Mouse (Mus musculus) midbrain, embryonic 16.5 days (tissue): ENCODE measurements around the gene Spred2. TPM values are rescaled to one million over a fixed set of nuclear protein-coding genes. Genes with fewer than 3 reads are reported as not detected.

Experiments
- ATAC-seq: fragments of 200-750 bp; cut with Nextera tagmentation; 2 replicates; pipeline ENCODE4 v1.8.0; 2017; ENCODE audit warnings: moderate TSS enrichment
- H3K27ac ChIP-seq: fragments of 300-500 bp; sonication (generic); 2 replicates; pipeline ENCODE4 v1.5.1; 2014; ENCODE audit warnings: mild to moderate bottlenecking, low read length, mixed read lengths
- H3K27me3 ChIP-seq: fragments of 300-500 bp; sonication (generic); 2 replicates; pipeline ENCODE4 v1.6.1; 2014; ENCODE audit warnings: low read depth, low read length, mixed read lengths; ENCODE audit not compliant: control insufficient read depth, insufficient read depth
- H3K36me3 ChIP-seq: fragments of 300-500 bp; sonication (generic); 2 replicates; pipeline ENCODE4 v1.6.1; 2014; ENCODE audit warnings: mild to moderate bottlenecking, low read length, moderate library complexity, mixed read lengths; ENCODE audit not compliant: control insufficient read depth, insufficient read depth
- H3K4me1 ChIP-seq: fragments of 300-500 bp; sonication (generic); 2 replicates; pipeline ENCODE4 v1.6.1; 2014; ENCODE audit warnings: mild to moderate bottlenecking, low read length, mixed read lengths; ENCODE audit not compliant: control insufficient read depth, insufficient read depth
- H3K4me2 ChIP-seq: fragments of 300-500 bp; sonication (generic); 2 replicates; pipeline ENCODE4 v1.6.1; 2014; ENCODE audit warnings: mild to moderate bottlenecking, low read length, mixed read lengths
- H3K4me3 ChIP-seq: fragments of 300-500 bp; sonication (generic); 2 replicates; pipeline ENCODE4 v1.5.1; 2014; ENCODE audit warnings: low read depth, mild to moderate bottlenecking, low read length, moderate library complexity, mixed read lengths
- H3K9ac ChIP-seq: fragments of 300-500 bp; sonication (generic); 2 replicates; pipeline ENCODE4 v1.6.1; 2014; ENCODE audit warnings: low read depth, low read length, mixed read lengths
- H3K9me3 ChIP-seq: fragments of 300-500 bp; sonication (generic); replicated peaks from 2 replicates; pipeline ENCODE4 v1.6.1; 2014; ENCODE audit warnings: mild to moderate bottlenecking, low read length, mixed read lengths; ENCODE audit not compliant: control insufficient read depth, poor library complexity, severe bottlenecking
- WGBS: fragments of 180-500 bp; shearing (Covaris S2); extraction: QIAGEN DNeasy Blood & Tissue Kit; methylation state at CpG from one replicate; pipeline ENCODE4 v1.1.7; 2014; 5-methylcytosine and 5-hydroxymethylcytosine counted together
- polyA plus RNA-seq: library from polyadenylated mRNA; unstranded; fragments of >200 nt; fragmentation: Nextera tagmentation; extraction: Ambion mirVana; gene quantifications from 2 replicates; pipeline ENCODE4 v1.2.1, GENCODE M21; 2015

The Spred2 gene
- polyA plus RNA-seq, 1 experiment from 2014 or later: 4.8 TPM

- Histone ChIP-seq H3K27ac (no peak overlapping the region), H3K27me3 (no peaks in the 10 kb centered on the region), H3K9me3 (no peaks in the 10 kb centered on the region), H3K36me3 (no peaks in the 10 kb centered on the region), H3K4me2 (no peak overlapping the region), H3K4me1 (peaks cover 7% of the 10 kb centered on the region; the same call in 1 of the 2 replicates), H3K4me3 (no peak overlapping the region), H3K9ac (no peak overlapping the region)
- ATAC-seq: no peak
- WGBS: 71% methylated on average over 18 of the region's 18 CpGs
Measured at GRCm38 (mm10) chr11:19997940-19998339, 73.8 kb downstream of the Spred2 start.

GRCm38 (mm10) chr11:20002883-20003282 is 78.7 kb downstream of the Spred2 start:
- no peak for ATAC-seq
- H3K9ac ChIP-seq: no peak overlapping the region
- H3K9me3 ChIP-seq: no peaks in the 10 kb centered on the region
- H3K4me3 ChIP-seq: no peak overlapping the region
- 85% methylated on average over 4 of the region's 4 CpGs for WGBS
- H3K36me3 ChIP-seq: peaks cover 5% of the 10 kb centered on the region; the same call in 1 of the 2 replicates
- no peak overlapping the region for H3K4me2 ChIP-seq
- no peaks in the 10 kb centered on the region for H3K27me3 ChIP-seq
- H3K27ac ChIP-seq: no peak overlapping the region
- no peaks in the 10 kb centered on the region for H3K4me1 ChIP-seq

- H3K4me3 ChIP-seq: no peak overlapping the region
- H3K4me2 ChIP-seq: no peak overlapping the region
- no peak overlapping the region for H3K9ac ChIP-seq
- H3K9me3 ChIP-seq: no peaks in the 10 kb centered on the region
- 98% methylated on average over 6 of the region's 6 CpGs for WGBS
- ATAC-seq: no peak
- no peak overlapping the region for H3K27ac ChIP-seq
- H3K36me3 ChIP-seq: peaks cover 17% of the 10 kb centered on the region; the same call in 1 of the 2 replicates
- H3K27me3 ChIP-seq: no peaks in the 10 kb centered on the region
- no peaks in the 10 kb centered on the region for H3K4me1 ChIP-seq
Measured at GRCm38 (mm10) chr11:20007701-20008100, 83.5 kb downstream of the Spred2 start.

GRCm38 (mm10) chr11:20011210-20011978 is 87.2 kb downstream of the Spred2 start:
- no peak for ATAC-seq
- H3K9me3 ChIP-seq: no peaks in the 10 kb centered on the region
- no peak overlapping the region for H3K9ac ChIP-seq
- no peak overlapping the region for H3K4me3 ChIP-seq
- H3K4me2 ChIP-seq: no peak overlapping the region
- H3K4me1 ChIP-seq: no peaks in the 10 kb centered on the region
- H3K27ac ChIP-seq: no peak overlapping the region
- no peaks in the 10 kb centered on the region for H3K27me3 ChIP-seq
- WGBS: 81% methylated on average over 16 of the region's 16 CpGs
- H3K36me3 ChIP-seq: peaks cover 17% of the 10 kb centered on the region

- Histone ChIP-seq H3K27ac (no peak overlapping the region), H3K27me3 (no peaks in the 10 kb centered on the region), H3K4me1 (no peaks in the 10 kb centered on the region), H3K9me3 (peaks cover 5% of the 10 kb centered on the region), H3K4me2 (no peak overlapping the region), H3K9ac (no peak overlapping the region), H3K36me3 (peaks cover 21% of the 10 kb centered on the region), H3K4me3 (no peak overlapping the region)
- 96% methylated on average over 3 of the region's 3 CpGs for WGBS
- no peak for ATAC-seq
Measured at GRCm38 (mm10) chr11:20013366-20013765, 89.2 kb downstream of the Spred2 start.

GRCm38 (mm10) chr11:20017937-20018336 is 93.8 kb downstream of the Spred2 start:
- 96% methylated on average over 13 of the region's 13 CpGs for WGBS
- Histone ChIP-seq H3K36me3 (peaks cover 48% of the 10 kb centered on the region), H3K4me3 (no peak overlapping the region), H3K27ac (no peak overlapping the region), H3K4me1 (no peaks in the 10 kb centered on the region), H3K27me3 (no peaks in the 10 kb centered on the region), H3K9me3 (peaks cover 34% of the 10 kb centered on the region), H3K9ac (no peak overlapping the region), H3K4me2 (no peak overlapping the region)
- ATAC-seq: no peak

GRCm38 (mm10) chr11:20018905-20019304 is 94.7 kb downstream of the Spred2 start:
- WGBS: 100% methylated on average over 2 of the region's 2 CpGs
- H3K9ac ChIP-seq: no peak overlapping the region
- H3K9me3 ChIP-seq: peaks cover 34% of the 10 kb centered on the region
- H3K4me2 ChIP-seq: no peak overlapping the region
- H3K36me3 ChIP-seq: peaks cover 48% of the 10 kb centered on the region
- H3K4me1 ChIP-seq: no peaks in the 10 kb centered on the region
- no peak overlapping the region for H3K4me3 ChIP-seq
- H3K27ac ChIP-seq: no peak overlapping the region
- no peak for ATAC-seq
- H3K27me3 ChIP-seq: no peaks in the 10 kb centered on the region

GRCm38 (mm10) chr11:20020720-20021119 is 96.5 kb downstream of the Spred2 start:
- 98% methylated on average over 35 of the region's 35 CpGs for WGBS

GRCm38 (mm10) chr11:20022462-20022861 is 98.3 kb downstream of the Spred2 start:
- no peak overlapping the region for H3K4me2 ChIP-seq
- peaks cover 34% of the 10 kb centered on the region for H3K9me3 ChIP-seq
- no peak overlapping the region for H3K27ac ChIP-seq
- peaks cover 47% of the 10 kb centered on the region for H3K36me3 ChIP-seq
- no peak overlapping the region for H3K4me3 ChIP-seq
- no peaks in the 10 kb centered on the region for H3K27me3 ChIP-seq
- 83% methylated on average over 2 of the region's 2 CpGs for WGBS
- no peak overlapping the region for H3K9ac ChIP-seq
- no peak for ATAC-seq
- H3K4me1 ChIP-seq: no peaks in the 10 kb centered on the region

More at GRCm38 (mm10) chr11:20020720-20021119, 96.5 kb downstream of the Spred2 start:
- Histone ChIP-seq H3K4me3 (no peak overlapping the region), H3K27me3 (no peaks in the 10 kb centered on the region), H3K4me2 (no peak overlapping the region), H3K4me1 (no peaks in the 10 kb centered on the region), H3K27ac (no peak overlapping the region), H3K9ac (no peak overlapping the region), H3K36me3 (peaks cover 47% of the 10 kb centered on the region), H3K9me3 (peaks cover 34% of the 10 kb centered on the region)
- ATAC-seq: no peak
